Mouse (Mus musculus): ENCODE results near the gene Mettl18. TPM values are rescaled to one million over a fixed set of nuclear protein-coding genes. Genes with fewer than 3 reads are reported as not detected.
"Not testable (repeated sequence)": the region's sequence is repeated elsewhere in the genome, so short reads cannot be mapped to it uniquely, and the experiment has no call there.

The Mettl18 gene
- total and polyA plus RNA-seq, 2 experiments from 2014 or later: 3.6 to 4.9 TPM

DNA sequence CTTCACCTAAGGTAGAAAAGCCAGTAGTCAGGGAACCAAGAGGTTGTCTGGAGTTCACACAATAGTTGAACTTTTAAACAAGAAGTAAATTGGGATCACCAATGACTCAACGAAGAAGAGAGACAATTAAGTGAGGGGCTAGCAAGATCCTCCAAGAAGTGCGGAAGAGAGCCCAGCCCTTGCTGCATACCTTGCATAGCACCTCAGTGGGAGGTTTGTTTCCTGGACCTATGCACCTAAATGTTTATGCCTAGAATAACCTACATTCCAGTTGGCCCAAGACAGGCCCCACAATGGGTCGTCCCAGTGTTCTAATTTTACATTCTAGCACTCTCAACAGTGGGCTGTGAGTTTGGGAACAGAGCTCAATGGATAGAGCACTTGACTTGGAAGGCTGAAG is 9.6 kb downstream of the Mettl18 start:
- ATAC-seq (ENCODE audit: low FRiP score) (no peak), DNase-seq (ENCODE audit: low spot score) (no peak)
- H3K27me3 ChIP-seq (ENCODE audit: insufficient read depth, low read length): no peaks in the 10 kb centered on the region
- H3K36me3 ChIP-seq (ENCODE audit: insufficient read depth, low read length): no peaks in the 10 kb centered on the region
- H3K4me1 ChIP-seq (ENCODE audit: insufficient read depth, low read length): no peaks in the 10 kb centered on the region
- H3K4me3 ChIP-seq (ENCODE audit: low read depth, low read length): no peak overlapping the region
- WGBS: 85% methylated on average over 3 of the region's 3 CpGs
- no peak overlapping the region for H3K4me2 ChIP-seq (ENCODE audit: low read depth, low read length, poor library complexity, severe bottlenecking)
- H3K9me3 ChIP-seq (ENCODE audit: low read length): no peaks in the 10 kb centered on the region
- H3K9ac ChIP-seq (replicated peaks; ENCODE audit: low read length, poor library complexity, severe bottlenecking): no peak overlapping the region
- H3K27ac ChIP-seq (ENCODE audit: low read depth, low read length): no peak overlapping the region
- no peak for TF ChIP-seq CTCF (IDR thresholded peaks at IDR 0.05)

GRCm38 (mm10) chr1:164009235-164009634 is 14.5 kb downstream of the Mettl18 start:
- ATAC-seq (ENCODE audit: low FRiP score): no peak
- peak; percentile 76 for TF ChIP-seq CTCF (IDR thresholded peaks at IDR 0.05)
- H3K27me3 ChIP-seq (ENCODE audit: insufficient read depth, low read length): no peaks in the 10 kb centered on the region
- H3K36me3 ChIP-seq (ENCODE audit: insufficient read depth, low read length): no peaks in the 10 kb centered on the region
- H3K9me3 ChIP-seq (ENCODE audit: low read length): no peaks in the 10 kb centered on the region
- H3K4me3 ChIP-seq (ENCODE audit: low read depth, low read length): no peak overlapping the region
- DNase-seq (ENCODE audit: low spot score): peak; percentile 12
- no peak overlapping the region for H3K4me2 ChIP-seq (ENCODE audit: low read depth, low read length, poor library complexity, severe bottlenecking)
- H3K27ac ChIP-seq (ENCODE audit: low read depth, low read length): no peak overlapping the region
- H3K4me1 ChIP-seq (ENCODE audit: insufficient read depth, low read length): no peaks in the 10 kb centered on the region
- H3K9ac ChIP-seq (replicated peaks; ENCODE audit: low read length, poor library complexity, severe bottlenecking): no peak overlapping the region
- 42% methylated on average over 2 of the region's 2 CpGs for WGBS

DNA sequence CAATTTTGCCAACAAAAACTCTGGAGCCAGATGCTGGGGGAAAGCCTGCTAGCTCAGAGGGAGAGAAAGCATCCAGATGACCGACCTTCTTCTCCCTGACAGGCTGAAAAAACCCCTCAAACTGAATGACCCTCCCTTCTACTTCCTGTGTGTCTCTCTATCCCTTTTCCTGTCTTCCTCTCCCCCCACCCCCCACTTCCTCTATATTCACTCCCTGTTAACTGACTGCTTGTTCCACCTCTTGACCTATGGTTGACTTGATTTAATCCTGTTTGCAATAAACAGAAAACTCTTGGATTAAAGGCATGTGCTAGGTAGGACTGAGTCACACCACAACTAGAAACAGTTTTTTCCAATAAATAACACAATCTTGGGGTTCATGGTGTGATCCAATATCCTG is 19.9 kb downstream of the Mettl18 start:
- no peak overlapping the region for H3K4me2 ChIP-seq (ENCODE audit: low read depth, low read length, poor library complexity, severe bottlenecking)
- H3K4me3 ChIP-seq (ENCODE audit: low read depth, low read length): no peak overlapping the region
- 71% methylated on average over 1 of the region's 1 CpGs for WGBS
- H3K4me1 ChIP-seq (ENCODE audit: insufficient read depth, low read length): no peaks in the 10 kb centered on the region
- H3K27me3 ChIP-seq (ENCODE audit: insufficient read depth, low read length): no peaks in the 10 kb centered on the region
- no peaks in the 10 kb centered on the region for H3K9me3 ChIP-seq (ENCODE audit: low read length)
- TF ChIP-seq CTCF (IDR thresholded peaks at IDR 0.05): no peak
- no peak overlapping the region for H3K9ac ChIP-seq (replicated peaks; ENCODE audit: low read length, poor library complexity, severe bottlenecking)
- no peaks in the 10 kb centered on the region for H3K36me3 ChIP-seq (ENCODE audit: insufficient read depth, low read length)
- DNase-seq (ENCODE audit: low spot score) (no peak), ATAC-seq (ENCODE audit: low FRiP score) (no peak)
- H3K27ac ChIP-seq (ENCODE audit: low read depth, low read length): no peak overlapping the region

DNA sequence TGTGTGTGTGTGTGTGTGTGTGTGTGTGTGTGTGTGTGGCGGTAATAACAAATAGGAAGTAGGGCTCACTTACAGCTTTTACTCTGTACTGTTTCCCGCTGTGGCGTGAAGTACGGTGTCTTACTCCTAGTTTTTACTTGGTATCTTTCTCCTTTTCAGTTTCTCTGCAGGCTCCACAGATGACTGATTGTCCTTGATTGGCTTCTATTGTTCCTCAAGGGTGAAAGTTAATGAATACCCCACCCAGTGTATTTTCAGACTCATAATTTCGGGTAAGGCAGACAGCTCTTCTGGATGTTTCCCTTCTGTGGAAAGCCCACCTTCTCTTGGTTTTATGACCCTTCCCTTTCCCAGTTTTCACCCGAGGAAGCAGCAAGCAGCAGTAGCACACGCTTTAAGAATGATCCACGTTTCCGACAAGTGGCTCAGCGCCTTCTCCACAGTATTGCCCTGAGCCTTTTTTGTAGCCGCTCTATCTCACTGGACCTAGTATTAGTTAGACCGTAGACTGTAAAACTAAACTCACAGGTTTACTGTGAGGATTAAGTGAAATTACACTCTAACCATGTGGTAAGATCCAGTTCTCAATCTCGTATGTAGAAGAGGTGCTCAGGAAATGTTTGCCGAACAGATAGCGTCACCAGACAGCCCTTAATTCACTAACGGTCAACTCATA is 23.7 kb downstream of the Mettl18 start:
- ATAC-seq (ENCODE audit: low FRiP score) (no peak), DNase-seq (ENCODE audit: low spot score) (no peak)
- Histone ChIP-seq H3K27me3 (ENCODE audit: insufficient read depth, low read length) (no peaks in the 10 kb centered on the region), H3K9me3 (ENCODE audit: low read length) (no peaks in the 10 kb centered on the region), H3K36me3 (ENCODE audit: insufficient read depth, low read length) (no peaks in the 10 kb centered on the region), H3K4me2 (ENCODE audit: low read depth, low read length, poor library complexity, severe bottlenecking) (no peak overlapping the region), H3K4me3 (ENCODE audit: low read depth, low read length) (no peak overlapping the region), H3K4me1 (ENCODE audit: insufficient read depth, low read length) (no peaks in the 10 kb centered on the region), H3K9ac (replicated peaks; ENCODE audit: low read length, poor library complexity, severe bottlenecking) (no peak overlapping the region), H3K27ac (ENCODE audit: low read depth, low read length) (no peak overlapping the region)
- TF ChIP-seq CTCF (IDR thresholded peaks at IDR 0.05): no peak
- WGBS: 90% methylated on average over 16 of the region's 16 CpGs

- Histone ChIP-seq H3K27ac (ENCODE audit: low read depth, low read length) (no peak overlapping the region), H3K9ac (replicated peaks; ENCODE audit: low read length, poor library complexity, severe bottlenecking) (no peak overlapping the region), H3K27me3 (ENCODE audit: insufficient read depth, low read length) (no peaks in the 10 kb centered on the region), H3K9me3 (ENCODE audit: low read length) (no peaks in the 10 kb centered on the region), H3K4me2 (ENCODE audit: low read depth, low read length, poor library complexity, severe bottlenecking) (no peak overlapping the region), H3K4me1 (ENCODE audit: insufficient read depth, low read length) (no peaks in the 10 kb centered on the region), H3K36me3 (ENCODE audit: insufficient read depth, low read length) (no peaks in the 10 kb centered on the region), H3K4me3 (ENCODE audit: low read depth, low read length) (no peak overlapping the region)
- no peak for TF ChIP-seq CTCF (IDR thresholded peaks at IDR 0.05)
- no peak for DNase-seq (ENCODE audit: low spot score)
- 36% methylated on average over 6 of the region's 6 CpGs for WGBS
- ATAC-seq (ENCODE audit: low FRiP score): no peak
Measured at GRCm38 (mm10) chr1:164019789-164020188, 25.1 kb downstream of the Mettl18 start.

DNA sequence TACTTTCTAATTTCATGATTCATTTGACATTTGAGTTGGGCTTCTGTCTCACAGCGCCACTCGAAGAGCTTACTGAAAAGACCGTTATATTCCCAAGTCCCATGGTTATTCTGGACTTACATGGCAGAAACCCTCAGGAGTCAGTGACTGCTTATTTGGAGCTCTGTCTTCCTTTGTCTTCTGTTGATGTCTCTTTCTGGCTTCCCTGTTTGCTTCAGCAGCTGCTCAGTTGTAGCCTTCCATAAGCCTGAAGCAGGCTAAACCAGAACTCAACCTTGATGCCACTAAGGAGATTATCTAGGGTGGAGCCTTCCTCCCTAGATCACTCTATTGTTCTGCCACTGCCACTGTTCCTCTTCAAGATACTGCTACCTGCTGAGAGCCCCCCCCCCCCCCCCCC is 26.1 kb downstream of the Mettl18 start:
- H3K9ac ChIP-seq (replicated peaks; ENCODE audit: low read length, poor library complexity, severe bottlenecking); H3K4me2 ChIP-seq (ENCODE audit: low read depth, low read length, poor library complexity, severe bottlenecking); H3K36me3 ChIP-seq (ENCODE audit: insufficient read depth, low read length); H3K4me3 ChIP-seq (ENCODE audit: low read depth, low read length); H3K27ac ChIP-seq (ENCODE audit: low read depth, low read length); ATAC-seq (ENCODE audit: low FRiP score); DNase-seq (ENCODE audit: low spot score); H3K4me1 ChIP-seq (ENCODE audit: insufficient read depth, low read length); H3K27me3 ChIP-seq (ENCODE audit: insufficient read depth, low read length); H3K9me3 ChIP-seq (ENCODE audit: low read length): not testable (repeated sequence)
- WGBS: 61% methylated on average over 3 of the region's 3 CpGs

GRCm38 (mm10) chr1:164022106-164022505 is 27.4 kb downstream of the Mettl18 start:
- not testable (repeated sequence) for H3K4me3 ChIP-seq (ENCODE audit: low read depth, low read length); H3K9ac ChIP-seq (replicated peaks; ENCODE audit: low read length, poor library complexity, severe bottlenecking); H3K4me2 ChIP-seq (ENCODE audit: low read depth, low read length, poor library complexity, severe bottlenecking); H3K27ac ChIP-seq (ENCODE audit: low read depth, low read length); H3K27me3 ChIP-seq (ENCODE audit: insufficient read depth, low read length); H3K4me1 ChIP-seq (ENCODE audit: insufficient read depth, low read length); ATAC-seq (ENCODE audit: low FRiP score); H3K9me3 ChIP-seq (ENCODE audit: low read length); DNase-seq (ENCODE audit: low spot score); H3K36me3 ChIP-seq (ENCODE audit: insufficient read depth, low read length)
- WGBS: 83% methylated on average over 5 of the region's 5 CpGs
